Mouse (Mus musculus) hindbrain, embryonic 10.5 days (tissue): Measurements from ENCODE around the gene Osbpl5. TPM values are rescaled to one million over a fixed set of nuclear protein-coding genes. Genes with fewer than 3 reads are reported as not detected.
A peak's percentile ranks its signal among the peaks of the same experiment; 100 is the strongest.

Experiments
- DNase-seq: peaks from one replicate; pipeline ENCODE4 v3.0.0-alpha.2; 2017; ENCODE audit warnings: low spot score
- H3K27ac ChIP-seq: fragments of 300-500 bp; sonication (generic); 2 replicates; pipeline ENCODE4 v1.5.1; 2016; ENCODE audit warnings: mild to moderate bottlenecking, moderate library complexity
- H3K27me3 ChIP-seq: fragments of 300-500 bp; sonication (generic); 2 replicates; pipeline ENCODE4 v1.6.1; 2016; ENCODE audit warnings: mild to moderate bottlenecking; ENCODE audit not compliant: poor library complexity, insufficient read depth, severe bottlenecking
- H3K36me3 ChIP-seq: fragments of 300-500 bp; sonication (generic); 2 replicates; pipeline ENCODE4 v1.6.1; 2016; ENCODE audit warnings: mild to moderate bottlenecking, moderate library complexity
- H3K4me1 ChIP-seq: fragments of 300-500 bp; sonication (generic); replicated peaks from 2 replicates; pipeline ENCODE4 v1.6.1; 2016; ENCODE audit warnings: mild to moderate bottlenecking
- H3K4me3 ChIP-seq: fragments of 300-500 bp; sonication (generic); 2 replicates; pipeline ENCODE4 v1.5.1; 2016; ENCODE audit warnings: mild to moderate bottlenecking, moderate library complexity
- H3K9me3 ChIP-seq: fragments of 300-500 bp; sonication (generic); 2 replicates; pipeline ENCODE4 v1.6.1; 2016; ENCODE audit warnings: mild to moderate bottlenecking, moderate library complexity
- WGBS: fragments of 180-500 bp; shearing (Covaris S2); methylation state at CpG from one replicate; pipeline ENCODE4 v1.1.7; 2016; 5-methylcytosine and 5-hydroxymethylcytosine counted together
- polyA plus RNA-seq: library from polyadenylated mRNA; unstranded; fragments of >200 nt; fragmentation: Nextera tagmentation; extraction: Ambion mirVana; gene quantifications from 2 replicates; pipeline ENCODE4 v1.2.1, GENCODE M21; 2016

The Osbpl5 gene
- polyA plus RNA-seq, 1 experiment from 2014 or later = 20.8 TPM

GRCm38 (mm10) chr7:143749045-143749444, 7.7 kb downstream of the Osbpl5 start:
- H3K9me3 ChIP-seq = no peaks in the 10 kb centered on the region
- peaks cover 17% of the 10 kb centered on the region for H3K4me1 ChIP-seq
- peaks cover 7% of the 10 kb centered on the region; the same call in 1 of the 2 replicates for H3K27me3 ChIP-seq
- H3K36me3 ChIP-seq = no peaks in the 10 kb centered on the region
- no peak for DNase-seq
- peak overlapping the region; percentile 75; the same call in 1 of the 2 replicates for H3K27ac ChIP-seq
- no peak overlapping the region for H3K4me3 ChIP-seq
- WGBS = 74% methylated on average over 3 of the region's 3 CpGs

GRCm38 (mm10) chr7:143748041-143748868, 8.5 kb downstream of the Osbpl5 start:
- peak overlapping the region; percentile 75 for H3K27ac ChIP-seq
- H3K36me3 ChIP-seq = no peaks in the 10 kb centered on the region
- H3K27me3 ChIP-seq = peaks cover 7% of the 10 kb centered on the region; the same call in 1 of the 2 replicates
- peak overlapping the region; percentile 36 for H3K4me3 ChIP-seq
- H3K4me1 ChIP-seq = peaks cover 17% of the 10 kb centered on the region
- WGBS = 5% methylated on average over 16 of the region's 16 CpGs
- DNase-seq = peak; percentile 91
- H3K9me3 ChIP-seq = no peaks in the 10 kb centered on the region

- H3K27me3 ChIP-seq = peaks cover 46% of the 10 kb centered on the region
- DNase-seq = no peak
- H3K4me1 ChIP-seq = peaks cover 31% of the 10 kb centered on the region
- H3K4me3 ChIP-seq = peak overlapping the region; percentile 61
- WGBS = 19% methylated on average over 2 of the region's 2 CpGs
- H3K36me3 ChIP-seq = no peaks in the 10 kb centered on the region
- no peaks in the 10 kb centered on the region for H3K9me3 ChIP-seq
- peak overlapping the region; percentile 88 for H3K27ac ChIP-seq
These were observed 16.1 kb downstream of the Osbpl5 start for GRCm38 (mm10) chr7:143740653-143741052.

GRCm38 (mm10) chr7:143739511-143740461, 17.0 kb downstream of the Osbpl5 start:
- Histone ChIP-seq H3K9me3 (no peaks in the 10 kb centered on the region), H3K4me1 (peaks cover 31% of the 10 kb centered on the region), H3K36me3 (no peaks in the 10 kb centered on the region), H3K27ac (peak overlapping the region; percentile 88), H3K27me3 (peaks cover 46% of the 10 kb centered on the region), H3K4me3 (peak overlapping the region; percentile 61)
- 3% methylated on average over 38 of the region's 38 CpGs for WGBS
- DNase-seq = peak; percentile 84

- Histone ChIP-seq H3K9me3 (no peaks in the 10 kb centered on the region), H3K4me3 (peak overlapping the region; percentile 61), H3K36me3 (peaks cover 4% of the 10 kb centered on the region; the same call in 1 of the 2 replicates), H3K27me3 (peaks cover 46% of the 10 kb centered on the region), H3K27ac (peak overlapping the region; percentile 88), H3K4me1 (peaks cover 31% of the 10 kb centered on the region)
- WGBS = 38% methylated on average over 5 of the region's 5 CpGs
- DNase-seq = peak; percentile 8
These were observed 18.2 kb downstream of the Osbpl5 start for GRCm38 (mm10) chr7:143738601-143739006.

GRCm38 (mm10) chr7:143738194-143738593, 18.6 kb downstream of the Osbpl5 start:
- H3K27ac ChIP-seq = peak overlapping the region; percentile 88

GRCm38 (mm10) chr7:143733746-143734145, 23.0 kb downstream of the Osbpl5 start:
- DNase-seq = no peak
- H3K4me3 ChIP-seq = no peak overlapping the region
- H3K9me3 ChIP-seq = no peaks in the 10 kb centered on the region
- H3K4me1 ChIP-seq = peaks cover 21% of the 10 kb centered on the region
- H3K27ac ChIP-seq = 0 out of 2 replicates have a peak overlapping the region, but pooled peaks have one; percentile 13
- 89% methylated on average over 4 of the region's 4 CpGs for WGBS
- H3K27me3 ChIP-seq = peaks cover 3% of the 10 kb centered on the region; the same call in 1 of the 2 replicates
- peaks cover 9% of the 10 kb centered on the region; the same call in 1 of the 2 replicates for H3K36me3 ChIP-seq

More at GRCm38 (mm10) chr7:143738194-143738593, 18.6 kb downstream of the Osbpl5 start:
- Histone ChIP-seq H3K4me1 (peaks cover 31% of the 10 kb centered on the region), H3K36me3 (peaks cover 8% of the 10 kb centered on the region; the same call in 1 of the 2 replicates), H3K27me3 (peaks cover 44% of the 10 kb centered on the region), H3K4me3 (peak overlapping the region; percentile 61; the same call in 1 of the 2 replicates), H3K9me3 (no peaks in the 10 kb centered on the region)
- no peak for DNase-seq
- 78% methylated on average over 6 of the region's 6 CpGs for WGBS

- WGBS = 86% methylated on average over 10 of the region's 10 CpGs
- no peaks in the 10 kb centered on the region for H3K27me3 ChIP-seq
- peaks cover 9% of the 10 kb centered on the region; the same call in 1 of the 2 replicates for H3K36me3 ChIP-seq
- H3K4me1 ChIP-seq = peaks cover 14% of the 10 kb centered on the region
- no peaks in the 10 kb centered on the region for H3K9me3 ChIP-seq
- DNase-seq = no peak
- H3K4me3 ChIP-seq = no peak overlapping the region
- no peak overlapping the region for H3K27ac ChIP-seq
These were observed 26.9 kb downstream of the Osbpl5 start for GRCm38 (mm10) chr7:143729886-143730285.

- 81% methylated on average over 4 of the region's 4 CpGs for WGBS
- no peaks in the 10 kb centered on the region for H3K9me3 ChIP-seq
- H3K36me3 ChIP-seq = no peaks in the 10 kb centered on the region
- peaks cover 16% of the 10 kb centered on the region for H3K4me1 ChIP-seq
- no peak overlapping the region for H3K4me3 ChIP-seq
- H3K27ac ChIP-seq = no peak overlapping the region
- DNase-seq = no peak
- no peaks in the 10 kb centered on the region for H3K27me3 ChIP-seq
These were observed 30.4 kb downstream of the Osbpl5 start for GRCm38 (mm10) chr7:143726396-143726795.

- Histone ChIP-seq H3K27ac (no peak overlapping the region), H3K27me3 (no peaks in the 10 kb centered on the region), H3K4me1 (peaks cover 27% of the 10 kb centered on the region), H3K9me3 (no peaks in the 10 kb centered on the region), H3K36me3 (no peaks in the 10 kb centered on the region), H3K4me3 (no peak overlapping the region)
- DNase-seq = no peak
- 86% methylated on average over 4 of the region's 4 CpGs for WGBS
These were observed 32.9 kb downstream of the Osbpl5 start for GRCm38 (mm10) chr7:143723841-143724240.

- no peaks in the 10 kb centered on the region for H3K9me3 ChIP-seq
- DNase-seq = no peak
- H3K27me3 ChIP-seq = no peaks in the 10 kb centered on the region
- 90% methylated on average over 5 of the region's 5 CpGs for WGBS
- no peak overlapping the region for H3K4me3 ChIP-seq
- no peaks in the 10 kb centered on the region for H3K36me3 ChIP-seq
- no peak overlapping the region for H3K27ac ChIP-seq
- peaks cover 37% of the 10 kb centered on the region for H3K4me1 ChIP-seq
These were observed 34.1 kb downstream of the Osbpl5 start for GRCm38 (mm10) chr7:143722646-143723045.

- Histone ChIP-seq H3K9me3 (no peaks in the 10 kb centered on the region), H3K27ac (no peak overlapping the region), H3K4me1 (peaks cover 37% of the 10 kb centered on the region), H3K27me3 (no peaks in the 10 kb centered on the region), H3K4me3 (no peak overlapping the region), H3K36me3 (peaks cover 29% of the 10 kb centered on the region)
- no peak for DNase-seq
- 85% methylated on average over 1 of the region's 1 CpGs for WGBS
These were observed 39.0 kb downstream of the Osbpl5 start for GRCm38 (mm10) chr7:143717811-143718210.
